Mouse (Mus musculus) layer of hippocampus, adult 2 months (tissue): Measurements from ENCODE around the gene Gm49383. TPM values are rescaled to one million over a fixed set of nuclear protein-coding genes. Genes with fewer than 3 reads are reported as not detected.

Experiments
- DNase-seq, 2 experiments: peaks; one replicate each; pipeline ENCODE4 v3.0.0; 2022; ENCODE audit warnings: low spot score in 2 of 2
- H3K27ac ChIP-seq: fragments of 200-600 bp; 2 replicates; pipeline ENCODE4 v1.8.1; 2022
- H3K4me3 ChIP-seq: fragments of 200-600 bp; 2 replicates; pipeline ENCODE4 v1.8.1; 2022; ENCODE audit warnings: mild to moderate bottlenecking
- CTCF ChIP-seq: fragments of 200-600 bp; conservative IDR thresholded peaks from 2 replicates; pipeline ENCODE4 v1.8.1; 2022; ENCODE audit warnings: antibody characterized with exemption, mild to moderate bottlenecking, moderate library complexity
- total RNA-seq, 2 experiments: library from RNA; stranded (reverse); gene quantifications; 2 replicates each; pipeline ENCODE4 v1.2.3; 2021

Gene Gm49383
- total RNA-seq, 2 experiments from 2014 or later = 3.8 to 4.1 TPM

- Histone ChIP-seq H3K27ac (no peak overlapping the region), H3K4me3 (no peak overlapping the region)
- peak; percentile 78 for TF ChIP-seq CTCF
- no peak for DNase-seq
These were observed 6.4 kb downstream of the Gm49383 start for GRCm38 (mm10) chr12:69190522-69190921.

- TF ChIP-seq CTCF = no peak
- no peak overlapping the region for H3K4me3 ChIP-seq
- DNase-seq = no peak
These were observed 6.8 kb downstream of the Gm49383 start for GRCm38 (mm10) chr12:69190074-69190473.

GRCm38 (mm10) chr12:69186811-69187471 is 10.0 kb downstream of the Gm49383 start:
- Histone ChIP-seq H3K27ac (no peak overlapping the region), H3K4me3 (no peak overlapping the region)
- no peak for DNase-seq
- TF ChIP-seq CTCF = no peak

More at GRCm38 (mm10) chr12:69190074-69190473, 6.8 kb downstream of the Gm49383 start:
- H3K27ac ChIP-seq = no peak overlapping the region

GRCm38 (mm10) chr12:69185371-69185770 is 11.5 kb downstream of the Gm49383 start:
- TF ChIP-seq CTCF = no peak
- peak overlapping the region; percentile 99 for H3K4me3 ChIP-seq
- no peak for DNase-seq
- no peak overlapping the region for H3K27ac ChIP-seq

- H3K4me3 ChIP-seq = peak overlapping the region; percentile 99
- no peak for TF ChIP-seq CTCF
- peak; percentile 11 to 48 for DNase-seq
- peak overlapping the region; percentile 97 for H3K27ac ChIP-seq
These were observed 12.3 kb downstream of the Gm49383 start for GRCm38 (mm10) chr12:69184342-69185295.

- no peak; the same call in 1 of the 2 replicates for TF ChIP-seq CTCF
- Histone ChIP-seq H3K4me3 (peak within 1 kb of the TSS; percentile 99), H3K27ac (peak within 1 kb of the TSS; percentile 97)
- DNase-seq = peak; percentile 97 to 98
These were observed 13.2 kb downstream of the Gm49383 start, which contains the start of the genes Rpl36al and Mgat2 for GRCm38 (mm10) chr12:69183583-69184308. TSS of gene Rpl36al (minus strand) at chr12:69184083. TSS of gene Mgat2 (plus strand) at chr12:69184157.

GRCm38 (mm10) chr12:69181800-69182199 is 15.1 kb downstream of the Gm49383 start:
- DNase-seq = no peak
- no peak overlapping the region for H3K27ac ChIP-seq
- TF ChIP-seq CTCF = no peak
- H3K4me3 ChIP-seq = no peak overlapping the region

- no peak for TF ChIP-seq CTCF
- Histone ChIP-seq H3K4me3 (no peak overlapping the region), H3K27ac (no peak overlapping the region)
- no peak for DNase-seq
These were observed 17.5 kb downstream of the Gm49383 start for GRCm38 (mm10) chr12:69179371-69179770.

GRCm38 (mm10) chr12:69177526-69177925 is 19.4 kb downstream of the Gm49383 start:
- TF ChIP-seq CTCF = no peak
- H3K27ac ChIP-seq = no peak overlapping the region
- no peak for DNase-seq
- no peak overlapping the region for H3K4me3 ChIP-seq

GRCm38 (mm10) chr12:69175975-69176374 is 20.9 kb downstream of the Gm49383 start:
- Histone ChIP-seq H3K4me3 (no peak overlapping the region), H3K27ac (no peak overlapping the region)
- TF ChIP-seq CTCF = no peak
- no peak for DNase-seq

GRCm38 (mm10) chr12:69171307-69171706 is 25.6 kb downstream of the Gm49383 start:
- no peak for TF ChIP-seq CTCF

GRCm38 (mm10) chr12:69168461-69169106 is 28.3 kb downstream of the Gm49383 start, which contains the start of gene Lrr1:
TSS of gene Lrr1 (plus strand) at chr12:69168814.
- peak; percentile 67 to 77 for DNase-seq
- Histone ChIP-seq H3K4me3 (peak within 1 kb of the TSS; percentile 83), H3K27ac (peak within 1 kb of the TSS; percentile 98)
- no peak for TF ChIP-seq CTCF

More at GRCm38 (mm10) chr12:69171307-69171706, 25.6 kb downstream of the Gm49383 start:
- no peak for DNase-seq
- Histone ChIP-seq H3K27ac (no peak overlapping the region), H3K4me3 (no peak overlapping the region)
